Comparison of ENCODE assay signal across 28 mouse cellular contexts in genomic region chr14:122136368-122136928, GRCm38 (mm10).
"Had no signal": no experiment of that assay in that cellular context is flagged by ENCODE, and none has a peak within 500 bp of the region (broad histone marks: within the 10 kb centered on the region; RNA-seq: fewer than 3 reads in every experiment).

No protein-coding gene starts in this region.

- H3K4me3 ChIP-seq: embryonic facial prominence, embryonic 10.5 days; embryonic facial prominence, embryonic 12.5 days; embryonic facial prominence, embryonic 13.5 days; embryonic facial prominence, embryonic 15.5 days; erythroblast, embryonic 14.5 days; forebrain, embryonic 10.5 days; forebrain, embryonic 12.5 days; forebrain, embryonic 13.5 days; forebrain, embryonic 15.5 days; gastrocnemius, adult 2 months had no signal

- H3K9ac ChIP-seq: embryonic facial prominence, embryonic 12.5 days; embryonic facial prominence, embryonic 13.5 days; embryonic facial prominence, embryonic 15.5 days; forebrain, embryonic 12.5 days; forebrain, embryonic 13.5 days; forebrain, embryonic 15.5 days; forebrain, postnatal 0 days had no signal

- DNase-seq: cerebellum, adult 2 months; cerebellum, adult 8-10 months; cerebellum, adult 9-10 months; cerebellum, adult 9-11 months; cerebellum, postnatal 10 days; cerebellum, postnatal 14 days; cerebellum, postnatal 25 days; cerebellum, postnatal 36 days; embryo, embryonic 11 days; forebrain, postnatal 0 days; gastrocnemius, adult 2 months; gastrocnemius, postnatal 10 days; gastrocnemius, postnatal 14 days; gastrocnemius, postnatal 25 days; gastrocnemius, postnatal 36 days; heart, adult 11 months; heart, adult 18-20 months had no signal

- H3K4me2 ChIP-seq: embryonic facial prominence, embryonic 12.5 days; embryonic facial prominence, embryonic 13.5 days; embryonic facial prominence, embryonic 15.5 days; forebrain, embryonic 12.5 days; forebrain, embryonic 13.5 days; forebrain, embryonic 15.5 days had no signal

- H3K4me1 ChIP-seq: embryonic facial prominence, embryonic 10.5 days; embryonic facial prominence, embryonic 12.5 days; embryonic facial prominence, embryonic 13.5 days; embryonic facial prominence, embryonic 15.5 days; forebrain, embryonic 10.5 days; forebrain, embryonic 12.5 days; forebrain, embryonic 13.5 days; forebrain, embryonic 15.5 days had no signal

- ATAC-seq: forebrain, embryonic 13.5 days; forebrain, embryonic 14.5 days; forebrain, embryonic 15.5 days; forebrain, embryonic 16.5 days; forebrain, postnatal 0 days had no signal

- H3K27me3 ChIP-seq: embryonic facial prominence, embryonic 12.5 days; embryonic facial prominence, embryonic 13.5 days; embryonic facial prominence, embryonic 15.5 days; forebrain, embryonic 12.5 days; forebrain, embryonic 13.5 days; forebrain, embryonic 15.5 days had no signal

- H3K27ac ChIP-seq: embryonic facial prominence, embryonic 10.5 days; embryonic facial prominence, embryonic 12.5 days; embryonic facial prominence, embryonic 13.5 days; embryonic facial prominence, embryonic 15.5 days; forebrain, embryonic 10.5 days; forebrain, embryonic 12.5 days; forebrain, embryonic 13.5 days; forebrain, embryonic 15.5 days; gastrocnemius, adult 2 months had no signal

- H3K9me3 ChIP-seq: embryonic facial prominence, embryonic 10.5 days; embryonic facial prominence, embryonic 12.5 days; embryonic facial prominence, embryonic 13.5 days; embryonic facial prominence, embryonic 15.5 days; forebrain, embryonic 10.5 days; forebrain, embryonic 12.5 days; forebrain, embryonic 13.5 days; forebrain, embryonic 15.5 days had no signal
